Comparison of ENCODE assay signal across 19 mouse cellular contexts in genomic region chr16:18623751-18624540, GRCm38 (mm10). TPM values are rescaled to one million over a fixed set of nuclear protein-coding genes. Genes with fewer than 3 reads are reported as not detected.
A peak's percentile ranks its signal among the peaks of the same experiment; 100 is the strongest.
DNase-seq lines count a peak whose midpoint lies in the region; TF ChIP-seq lines count a peak whose summit lies in the region.
"Had no signal": no experiment of that assay in that cellular context is flagged by ENCODE, and none has a peak within 500 bp of the region (broad histone marks: within the 10 kb centered on the region; RNA-seq: fewer than 3 reads in every experiment).

No protein-coding gene starts in this region.

- no peak for TF ChIP-seq CTCF in left cerebral cortex, adult 2 months (IDR thresholded peaks at IDR 0.05)

- peaks cover 29% of the 10 kb centered on the region for H3K36me3 ChIP-seq in limb, embryonic 10.5 days
- H3K36me3 ChIP-seq: liver, embryonic 15.5 days had no signal

- H3K4me1 ChIP-seq in limb, embryonic 10.5 days = peaks cover 49% of the 10 kb centered on the region

- H3K9me3 ChIP-seq in limb, embryonic 10.5 days (replicated peaks) = no peaks in the 10 kb centered on the region
- H3K9me3 ChIP-seq: embryonic facial prominence, embryonic 13.5 days; liver, embryonic 15.5 days; midbrain, embryonic 15.5 days had no signal

- peak overlapping the region; percentile 84 for H3K4me3 ChIP-seq in left cerebral cortex, adult 2 months
- no peak overlapping the region for H3K4me3 ChIP-seq in limb, embryonic 10.5 days
- H3K4me3 ChIP-seq: embryonic facial prominence, embryonic 13.5 days; liver, embryonic 15.5 days; midbrain, embryonic 15.5 days had no signal

- 12% methylated on average over 15 of the region's 15 CpGs for WGBS in limb, embryonic 10.5 days

- H3K27me3 ChIP-seq in limb, embryonic 10.5 days (ENCODE audit: low read depth, poor library complexity, severe bottlenecking) = peaks cover 100% of the 10 kb centered on the region

- peak in 1 of 2 experiments; percentile 36 for DNase-seq in left cerebral cortex, adult 2 months (ENCODE audit: extremely low spot score in 1 of 2, low spot score in 2 of 2)
- DNase-seq in left cerebral cortex, adult 11 months (ENCODE audit: low spot score) = no peak
- DNase-seq in Muller cell, postnatal 12 days (ENCODE audit: inconsistent ontology term) = peak; percentile 33
- DNase-seq in cerebellum, adult 8-10 months = peak; percentile 46
- peak; percentile 13 to 41 for DNase-seq in layer of hippocampus, adult 8-10 months (ENCODE audit: low spot score in 2 of 2)
- no peak for DNase-seq in limb, embryonic 10.5 days (ENCODE audit: low spot score)
- no peak for DNase-seq in heart, adult 18-20 months
- DNase-seq: adrenal gland, adult 2 months; gastrocnemius, postnatal 25 days; heart, postnatal 4 days; kidney, adult 18-20 months; kidney, postnatal 14 days; right cerebral cortex, adult 18-20 months had no signal

- intact Hi-C loops in left cerebral cortex, adult 2 months (cut with DNase I) = no loop called here

- H3K27ac ChIP-seq in left cerebral cortex, adult 2 months = peak overlapping the region; percentile 99; the same call in 1 of the 2 replicates
- no peak overlapping the region for H3K27ac ChIP-seq in limb, embryonic 10.5 days
- H3K27ac ChIP-seq: embryonic facial prominence, embryonic 13.5 days; liver, embryonic 15.5 days; midbrain, embryonic 15.5 days had no signal

RNA-seq across cellular contexts. Expression of gene Gp1bb, which starts 1.7 kb away (rescaled TPM):
- total RNA-seq in left cerebral cortex, adult 2 months (2021) = 1 to 10 TPM; 1.1 to 1.8 TPM
- total RNA-seq in layer of hippocampus, adult 8-10 months (2022) = 1 to 10 TPM in 1 of 4 experiments, under 1 TPM in 1, not detected in 2; 0.63 to 1.4 TPM
- 1.8 and 2.8 TPM in 2 replicates for polyA plus RNA-seq in limb, embryonic 10.5 days (2016; fragmentation: Nextera tagmentation; extraction: Ambion mirVana)
- total RNA-seq in heart, adult 18-20 months (2021) = under 1 TPM; 0.27 to 0.67 TPM
- total RNA-seq: adrenal gland, adult 2 months had no signal

RNA-seq across cellular contexts. Expression of gene Gm49601, which starts 2.3 kb away (rescaled TPM):
- 100 to 1,000 TPM; 260 to 297 TPM for total RNA-seq in left cerebral cortex, adult 2 months (2021)
- 100 to 1,000 TPM; 169 to 200 (median 179) TPM for total RNA-seq in layer of hippocampus, adult 8-10 months (2022)
- 2.3 and 4.7 TPM in 2 replicates for polyA plus RNA-seq in limb, embryonic 10.5 days (2016; fragmentation: Nextera tagmentation; extraction: Ambion mirVana)
- total RNA-seq in heart, adult 18-20 months (2021) = 1 to 10 TPM in 1 of 2 experiments, under 1 TPM in 1; 0.15 to 1.1 TPM
- total RNA-seq: common myeloid progenitor, adult 5-6 weeks had no signal
- polyA plus RNA-seq: thymus, postnatal 0 days had no signal

RNA-seq across cellular contexts. Expression of gene Sept5, which starts 5.8 kb away (rescaled TPM):
- 100 to 1,000 TPM; 801 to 836 TPM for total RNA-seq in left cerebral cortex, adult 2 months (2021)
- 100 to 1,000 TPM; 499 to 528 (median 503) TPM for total RNA-seq in layer of hippocampus, adult 8-10 months (2022)
- polyA plus RNA-seq in limb, embryonic 10.5 days (2016; fragmentation: Nextera tagmentation; extraction: Ambion mirVana) = 19.4 and 29.1 TPM in 2 replicates
- total RNA-seq in heart, adult 18-20 months (2021) = 1 to 10 TPM; 3.9 to 4.1 TPM

RNA-seq across cellular contexts. Expression of gene Tbx1, which starts 33.5 kb away (rescaled TPM):
- 1 to 10 TPM; 1.1 to 2.0 TPM for total RNA-seq in left cerebral cortex, adult 2 months (2021)
- total RNA-seq in layer of hippocampus, adult 8-10 months (2022) = 1 to 10 TPM in 3 of 4 experiments, under 1 TPM in 1; 0.70 to 1.7 (median 1.3) TPM
- 1.1 and 1.7 TPM in 2 replicates for polyA plus RNA-seq in limb, embryonic 10.5 days (2016; fragmentation: Nextera tagmentation; extraction: Ambion mirVana)
- 1 to 10 TPM; 1.1 to 1.3 TPM for total RNA-seq in heart, adult 18-20 months (2021)
- total RNA-seq: common myeloid progenitor, adult 5-6 weeks; megakaryocyte progenitor cell, adult 5-6 weeks had no signal

Comparison
In these comparisons a context has a peak if more than half of its experiments do, and no peak if none do; other contexts are left out.
1. DNase-seq: peak in Muller cell, postnatal 12 days (single experiment), cerebellum, adult 8-10 months (single experiment) and layer of hippocampus, adult 8-10 months (2 of 2); none in left cerebral cortex, adult 11 months (single experiment), limb, embryonic 10.5 days (single experiment) and heart, adult 18-20 months (0 of 2).
2. RNA of gene Gm49601, which starts 2.3 kb away (total RNA-seq): 260 to 297 TPM in left cerebral cortex, adult 2 months and 169 to 200 TPM in layer of hippocampus, adult 8-10 months; 0.15 to 1.1 TPM in heart, adult 18-20 months; every median in the first group is over 10 times any median in the second.
3. RNA of gene Sept5, which starts 5.8 kb away (total RNA-seq): 801 to 836 TPM in left cerebral cortex, adult 2 months and 499 to 528 TPM in layer of hippocampus, adult 8-10 months; 3.9 to 4.1 TPM in heart, adult 18-20 months; every median in the first group is over 10 times any median in the second.